Mouse (Mus musculus): ENCODE data around the gene Ankrd45.
"Not testable (repeated sequence)": the region's sequence is repeated elsewhere in the genome, so short reads cannot be mapped to it uniquely, and the experiment has no call there.

DNA sequence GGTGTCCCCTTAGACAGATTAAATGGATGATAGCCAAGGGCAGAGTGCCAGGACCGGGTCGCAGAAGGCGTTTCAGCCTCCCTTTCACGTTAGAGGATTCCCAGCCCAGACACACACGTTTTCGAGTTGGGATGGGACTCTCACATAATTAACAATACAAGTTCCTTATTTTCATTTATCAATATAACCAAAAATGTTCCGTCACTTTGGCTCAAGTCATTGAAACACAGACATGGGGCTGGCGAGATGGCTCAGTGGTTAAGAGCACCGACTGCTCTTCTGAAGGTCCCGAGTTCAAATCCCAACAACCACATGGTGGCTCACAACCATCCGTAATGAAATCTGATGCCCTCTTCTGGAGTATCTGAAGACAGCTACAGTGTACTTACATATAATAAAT is 53.9 kb downstream of the Ankrd45 start:
- not testable (repeated sequence) for TF ChIP-seq CTCF (IDR thresholded peaks at IDR 0.05; ENCODE audit: low read depth, low read length); POLR2A (IDR thresholded peaks at IDR 0.05; ENCODE audit: insufficient read depth, low read length); EP300 (IDR thresholded peaks at IDR 0.05; ENCODE audit: insufficient read depth, low read depth, low read length)

Data from ES-Bruce4 (cell line).